Mouse (Mus musculus) hindbrain, embryonic 11.5 days (tissue): ENCODE measurements around the gene Agrp. TPM values are rescaled to one million over a fixed set of nuclear protein-coding genes. Genes with fewer than 3 reads are reported as not detected.

Experiments used
- ATAC-seq: fragments of 200-750 bp; cut with Nextera tagmentation; 2 replicates; pipeline ENCODE4 v1.8.0; 2017; ENCODE audit warnings: mild to moderate bottlenecking, moderate TSS enrichment, moderate library complexity; ENCODE audit not compliant: low FRiP score
- DNase-seq: peaks from one replicate; pipeline ENCODE4 v3.0.0-alpha.2; 2015; ENCODE audit warnings: low spot score
- H3K27ac ChIP-seq: fragments of 300-500 bp; sonication (generic); 2 replicates; pipeline ENCODE4 v1.5.1; 2014; ENCODE audit warnings: mild to moderate bottlenecking, low read depth, low read length
- H3K27me3 ChIP-seq: fragments of 300-500 bp; sonication (generic); 2 replicates; pipeline ENCODE4 v1.6.1; 2014; ENCODE audit warnings: mild to moderate bottlenecking, low read length, moderate library complexity, mixed read lengths; ENCODE audit not compliant: control insufficient read depth, insufficient read depth
- H3K36me3 ChIP-seq: fragments of 300-500 bp; sonication (generic); 2 replicates; pipeline ENCODE4 v1.6.1; 2014; ENCODE audit warnings: mild to moderate bottlenecking, low read length, moderate library complexity, mixed read lengths; ENCODE audit not compliant: control insufficient read depth, insufficient read depth
- H3K4me1 ChIP-seq: fragments of 300-500 bp; sonication (generic); replicated peaks from 2 replicates; pipeline ENCODE4 v1.6.1; 2014; ENCODE audit warnings: low read length, mixed read lengths; ENCODE audit not compliant: control insufficient read depth, insufficient read depth
- H3K4me2 ChIP-seq: fragments of 300-500 bp; sonication (generic); replicated peaks from 2 replicates; pipeline ENCODE4 v1.6.1; 2014; ENCODE audit warnings: mild to moderate bottlenecking, low read depth, low read length
- H3K4me3 ChIP-seq: fragments of 300-500 bp; sonication (generic); 2 replicates; pipeline ENCODE4 v1.5.1; 2014; ENCODE audit warnings: low read depth, low read length
- H3K9ac ChIP-seq: fragments of 300-500 bp; sonication (generic); 2 replicates; pipeline ENCODE4 v1.6.1; 2014; ENCODE audit warnings: low read depth, low read length
- H3K9me3 ChIP-seq: fragments of 300-500 bp; sonication (generic); 2 replicates; pipeline ENCODE4 v1.6.1; 2016; ENCODE audit warnings: low read length; ENCODE audit not compliant: control insufficient read depth
- WGBS: fragments of 180-500 bp; shearing (Covaris S2); extraction: QIAGEN DNeasy Blood & Tissue Kit; methylation state at CpG from one replicate; pipeline ENCODE4 v1.1.7; 2014; 5-methylcytosine and 5-hydroxymethylcytosine counted together
- polyA plus RNA-seq: library from polyadenylated mRNA; unstranded; fragments of >200 nt; fragmentation: Nextera tagmentation; extraction: Ambion mirVana; gene quantifications from 2 replicates; pipeline ENCODE4 v1.2.1, GENCODE M21; 2014

Agrp gene
- polyA plus RNA-seq, 1 experiment from 2014 or later = 0.68 TPM

GRCm38 (mm10) chr8:105626086-105626485 is 11.1 kb downstream of the Agrp start:
- no peak for ATAC-seq
- no peaks in the 10 kb centered on the region for H3K27me3 ChIP-seq
- no peak overlapping the region for H3K4me3 ChIP-seq
- 79% methylated on average over 1 of the region's 1 CpGs for WGBS
- H3K4me1 ChIP-seq = no peaks in the 10 kb centered on the region
- H3K36me3 ChIP-seq = no peaks in the 10 kb centered on the region
- no peaks in the 10 kb centered on the region for H3K9me3 ChIP-seq
- H3K27ac ChIP-seq = no peak overlapping the region
- H3K9ac ChIP-seq = no peak overlapping the region
- no peak overlapping the region for H3K4me2 ChIP-seq
- no peak for DNase-seq

- H3K27ac ChIP-seq = no peak overlapping the region
- H3K4me3 ChIP-seq = no peak overlapping the region
- no peaks in the 10 kb centered on the region for H3K9me3 ChIP-seq
- no peaks in the 10 kb centered on the region for H3K27me3 ChIP-seq
- no peak overlapping the region for H3K4me2 ChIP-seq
- no peak overlapping the region for H3K9ac ChIP-seq
- no peaks in the 10 kb centered on the region for H3K4me1 ChIP-seq
- ATAC-seq (no peak), DNase-seq (no peak)
- peaks cover 5% of the 10 kb centered on the region; the same call in 1 of the 2 replicates for H3K36me3 ChIP-seq
- WGBS = 71% methylated on average over 1 of the region's 1 CpGs
Measured at GRCm38 (mm10) chr8:105624831-105625230, 12.4 kb downstream of the Agrp start.

GRCm38 (mm10) chr8:105624401-105624800 is 12.8 kb downstream of the Agrp start:
- WGBS = 70% methylated on average over 3 of the region's 3 CpGs
- Histone ChIP-seq H3K9me3 (no peaks in the 10 kb centered on the region), H3K27ac (no peak overlapping the region), H3K4me3 (no peak overlapping the region), H3K36me3 (peaks cover 5% of the 10 kb centered on the region; the same call in 1 of the 2 replicates), H3K4me2 (no peak overlapping the region), H3K27me3 (no peaks in the 10 kb centered on the region), H3K4me1 (no peaks in the 10 kb centered on the region), H3K9ac (no peak overlapping the region)
- no peak for DNase-seq
- no peak for ATAC-seq

- Histone ChIP-seq H3K9ac (no peak overlapping the region), H3K4me3 (no peak overlapping the region), H3K36me3 (peaks cover 5% of the 10 kb centered on the region; the same call in 1 of the 2 replicates), H3K9me3 (no peaks in the 10 kb centered on the region), H3K4me1 (no peaks in the 10 kb centered on the region), H3K27me3 (no peaks in the 10 kb centered on the region), H3K27ac (no peak overlapping the region), H3K4me2 (no peak overlapping the region)
- WGBS = 50% methylated on average over 7 of the region's 7 CpGs
- no peak for DNase-seq
- ATAC-seq = no peak
Measured at GRCm38 (mm10) chr8:105623679-105624245, 13.4 kb downstream of the Agrp start.

- Histone ChIP-seq H3K9ac (no peak overlapping the region), H3K4me3 (no peak overlapping the region), H3K9me3 (no peaks in the 10 kb centered on the region), H3K4me1 (no peaks in the 10 kb centered on the region), H3K27ac (no peak overlapping the region), H3K4me2 (no peak overlapping the region), H3K36me3 (peaks cover 6% of the 10 kb centered on the region; the same call in 1 of the 2 replicates), H3K27me3 (no peaks in the 10 kb centered on the region)
- ATAC-seq (no peak), DNase-seq (no peak)
- 29% methylated on average over 5 of the region's 5 CpGs for WGBS
Measured at GRCm38 (mm10) chr8:105623118-105623517, 14.1 kb downstream of the Agrp start.

DNA sequence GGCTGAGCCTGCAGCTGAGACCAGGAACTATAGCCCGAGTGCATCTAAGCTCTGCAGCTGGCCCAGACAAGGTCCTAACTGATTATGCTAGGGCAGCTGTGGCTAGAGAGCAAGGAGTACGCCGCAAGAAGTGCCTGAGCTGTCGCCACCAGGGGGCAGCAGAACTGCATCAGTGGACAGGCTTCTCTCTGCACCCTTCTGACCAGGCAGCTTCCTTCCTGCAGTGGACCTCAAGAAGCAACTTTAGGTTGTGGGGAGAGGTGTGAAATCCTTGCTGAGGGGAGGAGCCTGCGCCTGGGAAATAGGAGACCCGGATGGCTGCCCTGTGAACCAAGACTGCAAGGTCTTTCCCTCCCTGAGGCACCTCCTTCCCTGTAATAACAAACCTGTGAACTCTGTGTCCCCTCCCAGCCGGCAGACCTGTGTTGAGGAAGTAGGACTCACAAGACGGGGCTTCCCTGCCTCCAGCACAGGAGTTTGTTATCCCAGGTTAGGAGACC is 14.7 kb downstream of the Agrp start:
- Histone ChIP-seq H3K27ac (peak overlapping the region; percentile 63; the same call in 1 of the 2 replicates), H3K4me2 (no peak overlapping the region), H3K4me1 (no peaks in the 10 kb centered on the region), H3K4me3 (no peak overlapping the region), H3K9me3 (no peaks in the 10 kb centered on the region), H3K27me3 (no peaks in the 10 kb centered on the region), H3K9ac (no peak overlapping the region), H3K36me3 (peaks cover 7% of the 10 kb centered on the region; the same call in 1 of the 2 replicates)
- WGBS = 8% methylated on average over 8 of the region's 8 CpGs
- DNase-seq (peak; percentile 98), ATAC-seq (peak; percentile 92)

DNA sequence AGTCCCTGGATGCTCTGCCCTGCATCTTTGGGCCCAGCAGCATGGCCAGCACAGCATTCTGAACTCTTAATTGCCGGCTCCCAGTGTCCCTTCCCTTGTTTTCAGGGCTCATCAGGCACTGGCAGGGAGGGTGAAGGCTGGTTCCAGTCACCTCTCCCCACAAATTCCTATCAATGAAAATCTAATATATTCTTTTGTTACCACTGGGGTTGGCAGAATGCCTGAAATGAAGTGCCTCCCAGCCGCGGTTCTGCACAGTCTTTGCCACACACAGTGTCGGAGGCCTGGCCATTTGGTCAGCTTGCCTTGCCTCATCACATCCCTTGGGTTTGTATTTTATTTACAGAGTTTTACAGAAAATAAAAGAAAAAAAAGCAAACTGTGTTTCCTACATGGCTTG is 15.4 kb downstream of the Agrp start:
- Histone ChIP-seq H3K27me3 (no peaks in the 10 kb centered on the region), H3K4me2 (no peak overlapping the region), H3K36me3 (peaks cover 8% of the 10 kb centered on the region; the same call in 1 of the 2 replicates), H3K9ac (no peak overlapping the region), H3K4me3 (no peak overlapping the region), H3K4me1 (no peaks in the 10 kb centered on the region), H3K9me3 (no peaks in the 10 kb centered on the region), H3K27ac (0 out of 2 replicates have a peak overlapping the region, but pooled peaks have one; percentile 63)
- ATAC-seq (0 out of 2 replicates have a peak, but pooled peaks have one; percentile 6), DNase-seq (no peak)
- WGBS = 80% methylated on average over 4 of the region's 4 CpGs

DNA sequence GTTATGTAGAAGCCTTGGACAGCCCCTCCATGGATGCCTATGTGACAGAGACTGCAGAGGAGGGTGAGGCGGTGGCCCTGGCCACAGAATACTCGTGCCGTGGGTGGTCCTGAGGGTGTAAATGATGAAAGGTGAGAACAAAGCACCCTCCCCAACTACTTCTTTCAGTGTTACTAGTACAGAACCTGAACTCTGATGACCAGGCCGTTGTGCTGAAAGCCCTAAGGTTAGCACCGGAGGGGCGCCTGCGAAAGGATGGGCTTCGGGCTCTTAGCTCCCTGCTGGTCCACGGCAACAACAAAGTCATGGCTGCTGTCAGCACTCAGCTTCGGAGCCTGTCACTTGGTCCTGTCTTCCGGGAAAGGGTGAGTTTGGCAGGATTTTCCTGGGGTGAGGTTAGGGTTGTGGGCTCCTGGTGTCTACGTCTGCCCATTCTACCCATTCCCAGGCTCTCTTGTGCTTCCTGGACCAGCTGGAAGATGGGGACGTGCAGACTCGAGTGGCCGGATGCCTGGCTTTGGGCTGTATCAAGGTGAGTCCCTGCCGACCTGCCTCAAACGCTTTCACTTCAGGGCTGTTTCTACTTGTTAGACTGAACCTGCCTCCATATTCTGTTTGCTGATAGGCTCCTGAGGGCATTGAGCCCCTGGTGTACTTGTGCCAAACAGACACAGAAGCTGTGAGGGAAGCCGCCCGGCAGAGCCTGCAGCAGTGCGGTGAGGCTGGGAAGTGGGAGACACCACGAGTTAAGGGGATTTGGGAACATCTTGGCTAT is 16.1 kb downstream of the Agrp start:
- no peak overlapping the region for H3K4me3 ChIP-seq
- DNase-seq (no peak), ATAC-seq (no peak)
- 92% methylated on average over 21 of the region's 21 CpGs for WGBS
- H3K4me1 ChIP-seq = no peaks in the 10 kb centered on the region
- no peaks in the 10 kb centered on the region for H3K9me3 ChIP-seq
- no peak overlapping the region for H3K9ac ChIP-seq
- no peak overlapping the region for H3K27ac ChIP-seq
- H3K4me2 ChIP-seq = no peak overlapping the region
- peaks cover 9% of the 10 kb centered on the region; the same call in 1 of the 2 replicates for H3K36me3 ChIP-seq
- H3K27me3 ChIP-seq = no peaks in the 10 kb centered on the region
